In the genomic region with DNA sequence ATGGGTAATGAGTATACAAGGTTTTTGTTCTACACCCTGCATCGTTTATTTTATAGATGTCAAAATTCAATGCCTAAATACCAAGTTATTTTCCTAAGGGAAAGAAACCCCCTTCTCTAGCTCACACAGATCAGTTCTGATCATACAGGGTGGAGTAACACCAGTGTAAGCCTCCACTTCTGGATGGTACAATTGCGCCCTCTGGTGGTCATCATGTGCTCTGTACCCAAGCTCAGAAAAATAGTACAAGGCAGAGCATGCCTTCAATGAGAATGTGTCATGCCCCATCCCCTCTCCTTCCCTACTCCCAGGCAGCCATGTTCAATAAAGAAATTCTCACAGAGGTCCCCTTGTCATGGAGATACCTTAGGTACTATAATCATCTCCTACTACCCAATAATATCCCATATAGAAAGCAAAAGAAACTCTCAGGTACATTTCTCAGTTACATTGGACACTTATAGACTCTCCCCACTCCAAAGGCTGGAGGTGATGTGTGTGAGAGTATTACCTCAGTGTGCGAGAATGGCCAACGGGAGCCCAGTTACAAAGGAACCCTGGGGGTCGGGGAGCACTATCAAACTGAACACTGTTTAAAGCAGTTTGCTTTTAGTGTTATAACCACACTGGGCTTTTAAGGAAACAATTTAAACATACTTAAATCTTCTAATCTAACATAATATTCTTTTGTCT, we compare ENCODE assay signal across 7 mouse cellular contexts. TPM values are rescaled to one million over a fixed set of nuclear protein-coding genes. Genes with fewer than 3 reads are reported as not detected.
A peak's percentile ranks its signal among the peaks of the same experiment; 100 is the strongest.
DNase-seq lines count a peak whose midpoint lies in the region; ATAC-seq and TF ChIP-seq lines count a peak whose summit lies in the region.

No protein-coding gene starts in this region.

- H3K27ac ChIP-seq in hindbrain, embryonic 12.5 days: no peak overlapping the region
- no peak overlapping the region for H3K27ac ChIP-seq in lung, embryonic 14.5 days (ENCODE audit: low read depth)

- peak; percentile 99 for TF ChIP-seq CTCF in lung, embryonic 14.5 days (IDR thresholded peaks at IDR 0.05; ENCODE audit: low read depth)

- no peak overlapping the region for H3K4me2 ChIP-seq in hindbrain, embryonic 12.5 days (replicated peaks)
- H3K4me2 ChIP-seq in lung, embryonic 14.5 days: no peak overlapping the region

- DNase-seq in ZHBTc4 (ENCODE audit: low read depth, low spot score): peak; percentile 88
- DNase-seq in cerebellum, adult 8-10 months: peak; percentile 82
- peak; percentile 88 for DNase-seq in forelimb bud, embryonic 11.5 days (ENCODE audit: low read depth, low spot score)
- peak; percentile 52 for DNase-seq in layer of hippocampus, adult 9-10 months (ENCODE audit: low spot score)
- DNase-seq in lung, embryonic 14.5 days: peak; percentile 96
- DNase-seq in retina, embryonic 14.5 days (ENCODE audit: low spot score): peak; percentile 96

- H3K27me3 ChIP-seq in hindbrain, embryonic 12.5 days: no peaks in the 10 kb centered on the region
- no peaks in the 10 kb centered on the region for H3K27me3 ChIP-seq in lung, embryonic 14.5 days (ENCODE audit: insufficient read depth, low read length)

- no peak overlapping the region for H3K4me3 ChIP-seq in hindbrain, embryonic 12.5 days
- no peak overlapping the region for H3K4me3 ChIP-seq in lung, embryonic 14.5 days (ENCODE audit: low read depth, low read length)

- no peaks in the 10 kb centered on the region for H3K4me1 ChIP-seq in hindbrain, embryonic 12.5 days
- H3K4me1 ChIP-seq in lung, embryonic 14.5 days (ENCODE audit: insufficient read depth): no peaks in the 10 kb centered on the region

- no peak overlapping the region for H3K9ac ChIP-seq in hindbrain, embryonic 12.5 days
- H3K9ac ChIP-seq in lung, embryonic 14.5 days: no peak overlapping the region

- H3K9me3 ChIP-seq in hindbrain, embryonic 12.5 days (replicated peaks): no peaks in the 10 kb centered on the region
- H3K9me3 ChIP-seq in lung, embryonic 14.5 days (ENCODE audit: low read depth, low read length): no peaks in the 10 kb centered on the region

- H3K36me3 ChIP-seq in hindbrain, embryonic 12.5 days: no peaks in the 10 kb centered on the region
- no peaks in the 10 kb centered on the region for H3K36me3 ChIP-seq in lung, embryonic 14.5 days (ENCODE audit: insufficient read depth)

- 34% methylated on average over 5 of the region's 5 CpGs for WGBS in hindbrain, embryonic 12.5 days
- 18% methylated on average over 5 of the region's 5 CpGs for WGBS in lung, embryonic 14.5 days

- peak; percentile 89 for ATAC-seq in hindbrain, embryonic 12.5 days (ENCODE audit: low FRiP score)
- ATAC-seq in lung, embryonic 14.5 days (ENCODE audit: insufficient read depth): peak; percentile 94

RNA-seq across cellular contexts. Expression of a gene that starts 47.2 kb away (rescaled TPM):
- 415 and 441 TPM in 2 replicates for polyA plus RNA-seq in hindbrain, embryonic 12.5 days (2016; fragmentation: Nextera tagmentation; extraction: Ambion mirVana)
- 412 and 431 TPM in 2 replicates for polyA plus RNA-seq in lung, embryonic 14.5 days (2014; fragmentation: Nextera tagmentation; extraction: Ambion mirVana)
